Mouse (Mus musculus): ENCODE measurements around the gene Plekhh2.

GRCm38 (mm10) chr17:84537966-84538365 is 26.3 kb downstream of the Plekhh2 start:
- TF ChIP-seq CTCF (IDR thresholded peaks at IDR 0.05; ENCODE audit: control insufficient read depth, insufficient read depth, low read length) (no peak), POLR2A (IDR thresholded peaks at IDR 0.05; ENCODE audit: borderline replicate concordance, control insufficient read depth, low read depth, low read length) (no peak)
